Comparison of ENCODE assay signal across 9 mouse cellular contexts in the genomic region with DNA sequence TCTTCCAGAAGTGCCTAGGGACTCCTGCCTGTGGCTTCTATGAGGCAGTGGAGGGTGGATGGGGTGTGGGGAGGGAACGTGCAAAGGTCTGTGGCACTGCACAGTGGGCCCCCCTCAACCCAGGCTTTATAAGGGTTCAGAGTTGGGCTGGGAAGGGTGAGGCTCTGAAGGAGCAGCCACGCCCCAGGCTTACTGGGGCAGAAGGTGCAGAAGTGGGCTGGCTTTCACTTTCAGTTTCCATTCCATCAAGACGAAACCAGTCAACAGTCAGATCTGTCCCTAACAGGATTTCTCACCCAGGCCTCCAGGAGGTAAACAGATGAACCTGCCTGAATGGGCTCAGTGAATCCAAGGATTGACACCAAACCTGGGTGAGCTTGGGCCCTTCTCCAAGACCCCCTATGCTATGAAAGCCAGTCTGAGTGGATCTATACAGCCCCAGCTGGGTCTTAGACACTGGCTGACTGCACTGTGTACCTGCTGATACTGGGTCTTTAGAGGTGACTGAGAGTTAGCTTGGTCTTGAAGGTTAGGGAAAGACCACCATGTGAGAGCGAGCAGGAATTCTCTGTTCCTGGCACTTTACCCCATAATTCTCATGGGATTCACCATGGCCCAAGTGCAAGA.
DNase-seq lines count a peak whose midpoint lies in the region; TF ChIP-seq lines count a peak whose summit lies in the region.
"Had no signal": no experiment of that assay in that cellular context is flagged by ENCODE, and none has a peak within 500 bp of the region (broad histone marks: within the 10 kb centered on the region; RNA-seq: fewer than 3 reads in every experiment).

No protein-coding gene starts in this region.

- peak; percentile 73 to 75 for DNase-seq in B cell, adult 2 months
- DNase-seq in MEL (ENCODE audit: low read depth, low spot score) (peak; percentile 19), liver (peak; percentile 45)
- peak; percentile 69 to 72 for DNase-seq in natural killer cell, adult 2 months (ENCODE audit: low spot score in 2 of 2)
- DNase-seq in hindbrain, embryonic 10.5 days (ENCODE audit: low spot score), result no peak
- DNase-seq in retina, postnatal 1 day, result no peak
- DNase-seq in right cerebral cortex, postnatal 4 days, result no peak
- no peak for DNase-seq in right cerebral cortex, postnatal 10 days (ENCODE audit: low spot score in 2 of 2)
- DNase-seq: cerebellum, postnatal 10 days had no signal

- H3K4me3 ChIP-seq in MEL (ENCODE audit: control insufficient read depth in 1 of 2, insufficient read depth in 1 of 2, low read depth in 2 of 2, low read length in 2 of 2), result peak overlapping the region; percentile 68 to 79
- no peak overlapping the region for H3K4me3 ChIP-seq in hindbrain, embryonic 10.5 days

- TF ChIP-seq EP300 in MEL (IDR thresholded peaks at IDR 0.05; ENCODE audit: low read depth in 1 of 2, low read length in 2 of 2), result no peak

- TF ChIP-seq CTCF in MEL (IDR thresholded peaks at IDR 0.05 in 2 of 3, conservative IDR thresholded peaks at IDR 0.05 in 1 of 3; ENCODE audit: control insufficient read depth in 1 of 3, insufficient read depth in 1 of 3, low read depth in 2 of 3, low read length in 3 of 3, poor library complexity in 1 of 3, severe bottlenecking in 1 of 3), result no peak

- no peaks in the 10 kb centered on the region for H3K4me1 ChIP-seq in MEL (ENCODE audit: control insufficient read depth in 1 of 2, insufficient read depth in 2 of 2, low read length in 2 of 2)
- H3K4me1 ChIP-seq in hindbrain, embryonic 10.5 days (replicated peaks), result peaks cover 46% of the 10 kb centered on the region

- H3K36me3 ChIP-seq in MEL (ENCODE audit: control insufficient read depth in 1 of 2, insufficient read depth in 2 of 2, low read length in 2 of 2), result no peaks in the 10 kb centered on the region
- H3K36me3 ChIP-seq in hindbrain, embryonic 10.5 days, result no peaks in the 10 kb centered on the region

- no peak for TF ChIP-seq POLR2A in MEL (IDR thresholded peaks at IDR 0.05; ENCODE audit: control insufficient read depth in 1 of 2, insufficient read depth in 1 of 2, low read depth in 1 of 2, low read length in 2 of 2, poor library complexity in 1 of 2)

- no peak for TF ChIP-seq RAD21 in MEL (IDR thresholded peaks at IDR 0.05; ENCODE audit: low read depth, low read length)

- WGBS in hindbrain, embryonic 10.5 days, result 85% methylated on average over 4 of the region's 4 CpGs

- no peaks in the 10 kb centered on the region for H3K9me3 ChIP-seq in MEL (replicated peaks; ENCODE audit: insufficient read depth, low read length)
- 0 out of 2 replicates have a peak, but pooled peaks cover 3% of the 10 kb centered on the region for H3K9me3 ChIP-seq in hindbrain, embryonic 10.5 days

- peak overlapping the region; percentile 35 for H3K9ac ChIP-seq in MEL (ENCODE audit: control insufficient read depth, low read depth, low read length, poor library complexity, severe bottlenecking)

- no peaks in the 10 kb centered on the region for H3K27me3 ChIP-seq in MEL (ENCODE audit: control insufficient read depth in 1 of 2, insufficient read depth in 2 of 2, low read length in 2 of 2)
- peaks cover 9% of the 10 kb centered on the region; the same call in 1 of the 2 replicates for H3K27me3 ChIP-seq in hindbrain, embryonic 10.5 days (ENCODE audit: insufficient read depth, poor library complexity, severe bottlenecking)

- H3K79me2 ChIP-seq in MEL (ENCODE audit: control insufficient read depth, insufficient read depth, low read length, poor library complexity), result no peaks in the 10 kb centered on the region

- H3K27ac ChIP-seq in MEL (ENCODE audit: control insufficient read depth, low read depth, low read length), result no peak overlapping the region
- no peak overlapping the region for H3K27ac ChIP-seq in hindbrain, embryonic 10.5 days

TF ChIP-seq in MEL, 35 proteins besides CTCF, POLR2A, EP300 and RAD21:
- no peak for TF ChIP-seq TBP (IDR thresholded peaks at IDR 0.05; ENCODE audit: low read depth, low read length)
- no peak for TF ChIP-seq CHD1 (IDR thresholded peaks at IDR 0.05; ENCODE audit: low read depth, low read length)
- TF ChIP-seq MYC (IDR thresholded peaks at IDR 0.05; ENCODE audit: low read depth, low read length), result no peak
- TF ChIP-seq NELFE (IDR thresholded peaks at IDR 0.05; ENCODE audit: low read depth, low read length), result no peak
- no peak for TF ChIP-seq UBTF (IDR thresholded peaks at IDR 0.05; ENCODE audit: borderline replicate concordance, insufficient read depth, low read depth, low read length)
- TF ChIP-seq GATA1 (IDR thresholded peaks at IDR 0.05; ENCODE audit: low read depth, low read length), result no peak
- TF ChIP-seq SMC3 (IDR thresholded peaks at IDR 0.05; ENCODE audit: low read depth, low read length), result no peak
- TF ChIP-seq CHD2 (IDR thresholded peaks at IDR 0.05; ENCODE audit: low read length), result no peak
- no peak for TF ChIP-seq TCF12 (IDR thresholded peaks at IDR 0.05; ENCODE audit: low read depth, low read length)
- TF ChIP-seq ZKSCAN1 (IDR thresholded peaks at IDR 0.05; ENCODE audit: low read depth, low read length), result no peak
- no peak for TF ChIP-seq POLR2AphosphoS2 (IDR thresholded peaks at IDR 0.05; ENCODE audit: low read length)
- TF ChIP-seq ELF1 (IDR thresholded peaks at IDR 0.05; ENCODE audit: low read depth, low read length), result no peak
- TF ChIP-seq GABPA (IDR thresholded peaks at IDR 0.05; ENCODE audit: low read depth, low read length), result no peak
- no peak for TF ChIP-seq TAL1 (IDR thresholded peaks at IDR 0.05; ENCODE audit: low read length)
- no peak for TF ChIP-seq HCFC1 (IDR thresholded peaks at IDR 0.05; ENCODE audit: low read depth, low read length)
- no peak for TF ChIP-seq POLR2AphosphoS5 (IDR thresholded peaks at IDR 0.05; ENCODE audit: borderline replicate concordance, low read depth, low read length)
- TF ChIP-seq USF2 (IDR thresholded peaks at IDR 0.05; ENCODE audit: borderline replicate concordance in 1 of 2, insufficient read depth in 1 of 2, low read depth in 1 of 2, low read length in 2 of 2), result no peak
- no peak for TF ChIP-seq MXI1 (IDR thresholded peaks at IDR 0.05; ENCODE audit: low read depth, low read length)
- no peak for TF ChIP-seq MYB (IDR thresholded peaks at IDR 0.05; ENCODE audit: low read depth, low read length)
- no peak for TF ChIP-seq MAFK (IDR thresholded peaks at IDR 0.05; ENCODE audit: borderline replicate concordance, low read depth, low read length)

Comparison
In these comparisons a context has a peak if more than half of its experiments do, and no peak if none do; other contexts are left out.
1. DNase-seq: peak in B cell, adult 2 months (2 of 2), MEL (single experiment), liver (single experiment) and natural killer cell, adult 2 months (2 of 2); none in hindbrain, embryonic 10.5 days (single experiment), retina, postnatal 1 day (single experiment), right cerebral cortex, postnatal 4 days (single experiment) and right cerebral cortex, postnatal 10 days (0 of 2).